Mouse (Mus musculus) left cerebral cortex, postnatal 36 days (tissue): ENCODE measurements around the gene B3gnt9. TPM values are rescaled to one million over a fixed set of nuclear protein-coding genes. Genes with fewer than 3 reads are reported as not detected.
A peak's percentile ranks its signal among the peaks of the same experiment; 100 is the strongest.
"Not testable (repeated sequence)": the region's sequence is repeated elsewhere in the genome, so short reads cannot be mapped to it uniquely, and the experiment has no call there.

ENCODE experiments used
- DNase-seq, 2 experiments: peaks; one replicate each; pipeline ENCODE4 v3.0.0; 2021 to 2022; ENCODE audit warnings: low spot score in 2 of 2, mixed read lengths in 1 of 2
- intact Hi-C: fragments of 180-260 bp; cut with DNase I; formaldehyde crosslinking; loops from one replicate; pipeline ENCODE4 v1.15.1; 2025
- total RNA-seq, 2 experiments: library from RNA; stranded (reverse); gene quantifications; 2 replicates each; pipeline ENCODE4 v1.2.3; 2021

Gene B3gnt9
- total RNA-seq, 2 experiments from 2014 or later: 2.4 to 5.0 TPM

GRCm38 (mm10) chr8:105263244-105263912, 8.4 kb upstream of the B3gnt9 start:
- no peak for DNase-seq
- intact Hi-C loops: no loop called here

- no peak for DNase-seq
- intact Hi-C loops: no loop called here
Observed at GRCm38 (mm10) chr8:105261326-105261980, 6.5 kb upstream of the B3gnt9 start.

GRCm38 (mm10) chr8:105260371-105261099, 5.6 kb upstream of the B3gnt9 start:
- no peak for DNase-seq
- intact Hi-C loops: no loop called here

GRCm38 (mm10) chr8:105259721-105260320, 4.9 kb upstream of the B3gnt9 start:
- peak; percentile 68 to 69 for DNase-seq
- intact Hi-C loops: no loop called here

- DNase-seq: peak; percentile 30 to 45
Observed at GRCm38 (mm10) chr8:105258911-105259720, 4.2 kb upstream of the B3gnt9 start.

GRCm38 (mm10) chr8:105257318-105258114, 2.6 kb upstream of the B3gnt9 start:
- intact Hi-C loops: no loop called here
- no peak for DNase-seq

More at GRCm38 (mm10) chr8:105258911-105259720, 4.2 kb upstream of the B3gnt9 start:
- intact Hi-C loops: no loop called here

- intact Hi-C loops: loop anchor here (5.0 kb wide), 1 partner anchor 33 kb away; the partner anchor contains the start of gene 4931428F04Rik
- peak; percentile 85 to 87 for DNase-seq
Observed at GRCm38 (mm10) chr8:105254152-105254965, 594 bp downstream of the B3gnt9 start.

- DNase-seq: no peak
- intact Hi-C loops: loop anchor here (5.0 kb wide), 1 partner anchor 34 kb away; the partner anchor contains the start of gene 4931428F04Rik
Observed at GRCm38 (mm10) chr8:105253766-105254151, 1.2 kb downstream of the B3gnt9 start.

GRCm38 (mm10) chr8:105252680-105253537, 2.0 kb downstream of the B3gnt9 start:
- intact Hi-C loops: loop anchor here (5.0 kb wide), 1 partner anchor 34 kb away; the partner anchor contains the start of gene 4931428F04Rik
- no peak for DNase-seq

GRCm38 (mm10) chr8:105251954-105252353, 3.0 kb downstream of the B3gnt9 start:
- intact Hi-C loops: loop anchor here (5.0 kb wide), 1 partner anchor 35 kb away; the partner anchor contains the start of gene 4931428F04Rik
- no peak for DNase-seq

- intact Hi-C loops: no loop called here
- no peak for DNase-seq
Observed at GRCm38 (mm10) chr8:105241016-105241415, 13.9 kb downstream of the B3gnt9 start.

GRCm38 (mm10) chr8:105237442-105238142, 17.4 kb downstream of the B3gnt9 start:
- no peak for DNase-seq
- intact Hi-C loops: no loop called here

GRCm38 (mm10) chr8:105235206-105235605, 19.7 kb downstream of the B3gnt9 start:
- intact Hi-C loops: no loop called here
- no peak for DNase-seq

- no peak for DNase-seq
- intact Hi-C loops: no loop called here
Observed at GRCm38 (mm10) chr8:105233126-105233935, 21.6 kb downstream of the B3gnt9 start.

GRCm38 (mm10) chr8:105232321-105232693, 22.6 kb downstream of the B3gnt9 start:
- DNase-seq, intact Hi-C loops: not testable (repeated sequence)
